Mouse (Mus musculus) kidney, postnatal 25 days (tissue): ENCODE results near the gene Iqgap3.
A peak's percentile ranks its signal among the peaks of the same experiment; 100 is the strongest.

ENCODE experiments used
- DNase-seq, 2 experiments: peaks; one replicate each; pipeline ENCODE4 v3.0.0; 2021; ENCODE audit warnings: mixed read lengths in 2 of 2

The Iqgap3 gene

GRCm38 (mm10) chr3:88081345-88082223 is at the start of gene Iqgap3:
Iqgap3 (plus strand) TSS chr3:88081971.
- peak; percentile 94 to 96 for DNase-seq

- no peak for DNase-seq
Measured at GRCm38 (mm10) chr3:88033506-88033905, 48.3 kb upstream of the Iqgap3 start.

- no peak for DNase-seq
Measured at GRCm38 (mm10) chr3:88035561-88036293, 46.0 kb upstream of the Iqgap3 start.

- DNase-seq = peak; percentile 95 to 96
Measured at GRCm38 (mm10) chr3:88042661-88043421, 38.9 kb upstream of the Iqgap3 start, which contains the start of gene Gpatch4. Gpatch4 (plus strand) TSS chr3:88043108.

- DNase-seq = no peak
Measured at GRCm38 (mm10) chr3:88049532-88049931, 32.2 kb upstream of the Iqgap3 start.

- DNase-seq = no peak
Measured at GRCm38 (mm10) chr3:88057030-88057429, 24.7 kb upstream of the Iqgap3 start.

- DNase-seq = peak; percentile 87 to 93
Measured at GRCm38 (mm10) chr3:88057902-88058696, 23.7 kb upstream of the Iqgap3 start, which contains the start of gene Naxe. Naxe (minus strand) TSS chr3:88058495.

GRCm38 (mm10) chr3:88068386-88068785 is 13.4 kb upstream of the Iqgap3 start:
- DNase-seq = peak in 1 of 2 experiments; percentile 13

- DNase-seq = peak; percentile 81 to 88
Measured at GRCm38 (mm10) chr3:88071783-88072182, 10.0 kb upstream of the Iqgap3 start.

- DNase-seq = no peak
Measured at GRCm38 (mm10) chr3:88073631-88074030, 8.1 kb upstream of the Iqgap3 start.

- DNase-seq = no peak
Measured at GRCm38 (mm10) chr3:88074351-88074750, 7.4 kb upstream of the Iqgap3 start.

GRCm38 (mm10) chr3:88074766-88075165 is 7.0 kb upstream of the Iqgap3 start:
- DNase-seq = no peak

- DNase-seq = no peak
Measured at GRCm38 (mm10) chr3:88077441-88077840, 4.3 kb upstream of the Iqgap3 start.

- DNase-seq = no peak
Measured at GRCm38 (mm10) chr3:88078204-88078603, 3.6 kb upstream of the Iqgap3 start, which contains the start of gene Ttc24. Ttc24 (minus strand) TSS chr3:88078304.

GRCm38 (mm10) chr3:88082224-88082618 is 450 bp downstream of the Iqgap3 start:
- DNase-seq = no peak

- DNase-seq = no peak
Measured at GRCm38 (mm10) chr3:88082663-88083062, 892 bp downstream of the Iqgap3 start.

- no peak for DNase-seq
Measured at GRCm38 (mm10) chr3:88084001-88084400, 2.2 kb downstream of the Iqgap3 start.

- no peak for DNase-seq
Measured at GRCm38 (mm10) chr3:88085459-88085858, 3.7 kb downstream of the Iqgap3 start.

- DNase-seq = peak in 1 of 2 experiments; percentile 52
Measured at GRCm38 (mm10) chr3:88087688-88088087, 5.9 kb downstream of the Iqgap3 start.

GRCm38 (mm10) chr3:88090106-88090505 is 8.3 kb downstream of the Iqgap3 start:
- DNase-seq = no peak

GRCm38 (mm10) chr3:88090616-88091015 is 8.8 kb downstream of the Iqgap3 start:
- DNase-seq = no peak

- DNase-seq = no peak
Measured at GRCm38 (mm10) chr3:88094126-88094525, 12.4 kb downstream of the Iqgap3 start.
